Mouse (Mus musculus) Patski (cell line): ENCODE data around the gene Sort1. TPM values are rescaled to one million over a fixed set of nuclear protein-coding genes. Genes with fewer than 3 reads are reported as not detected.
A peak's percentile ranks its signal among the peaks of the same experiment; 100 is the strongest.

Experiments used
- ATAC-seq: fragments of 100-300 bp; one replicate; pipeline ENCODE4 v1.8.0; 2021
- CTCF ChIA-PET: fragments of 350-600 bp; sonication (Branson Sonifier 250); formaldehyde crosslinking; loops from one replicate; lab custom pipeline; 2022; ENCODE audit warnings: inconsistent platforms; lab: Charles Lee
- POLR2A ChIA-PET: fragments of 350-600 bp; sonication (Branson Sonifier 250); formaldehyde crosslinking; loops from one replicate; lab custom pipeline; 2022; ENCODE audit warnings: antibody characterized with exemption, inconsistent platforms; lab: Charles Lee
- DNase-seq: peaks from one replicate; pipeline ENCODE4 v3.0.0-alpha.2; 2011; ENCODE audit warnings: low read depth, low spot score
- H3K27me3 ChIP-seq: fragments of 371-371 bp; one replicate; pipeline ENCODE4 v1.5.1; 2021
- CTCF ChIP-seq: fragments of 100-300 bp; IDR thresholded peaks from one replicate; pipeline ENCODE4 v1.5.1; 2021
- in situ Hi-C: fragments of 300-500 bp; cut with MboI; formaldehyde crosslinking; loops from 3 replicates; pipeline ENCODE4 v1.11.1; 2018; ENCODE audit warnings: low pct_unique_long_range_greater_than_20kb, mixed read lengths
- polyA plus RNA-seq: library from polyadenylated mRNA; unstranded; gene quantifications from one replicate; pipeline ENCODE4 v1.2.3, GENCODE M21; 2021

The Sort1 gene
- polyA plus RNA-seq, 1 experiment from 2014 or later, result 125 TPM

DNA sequence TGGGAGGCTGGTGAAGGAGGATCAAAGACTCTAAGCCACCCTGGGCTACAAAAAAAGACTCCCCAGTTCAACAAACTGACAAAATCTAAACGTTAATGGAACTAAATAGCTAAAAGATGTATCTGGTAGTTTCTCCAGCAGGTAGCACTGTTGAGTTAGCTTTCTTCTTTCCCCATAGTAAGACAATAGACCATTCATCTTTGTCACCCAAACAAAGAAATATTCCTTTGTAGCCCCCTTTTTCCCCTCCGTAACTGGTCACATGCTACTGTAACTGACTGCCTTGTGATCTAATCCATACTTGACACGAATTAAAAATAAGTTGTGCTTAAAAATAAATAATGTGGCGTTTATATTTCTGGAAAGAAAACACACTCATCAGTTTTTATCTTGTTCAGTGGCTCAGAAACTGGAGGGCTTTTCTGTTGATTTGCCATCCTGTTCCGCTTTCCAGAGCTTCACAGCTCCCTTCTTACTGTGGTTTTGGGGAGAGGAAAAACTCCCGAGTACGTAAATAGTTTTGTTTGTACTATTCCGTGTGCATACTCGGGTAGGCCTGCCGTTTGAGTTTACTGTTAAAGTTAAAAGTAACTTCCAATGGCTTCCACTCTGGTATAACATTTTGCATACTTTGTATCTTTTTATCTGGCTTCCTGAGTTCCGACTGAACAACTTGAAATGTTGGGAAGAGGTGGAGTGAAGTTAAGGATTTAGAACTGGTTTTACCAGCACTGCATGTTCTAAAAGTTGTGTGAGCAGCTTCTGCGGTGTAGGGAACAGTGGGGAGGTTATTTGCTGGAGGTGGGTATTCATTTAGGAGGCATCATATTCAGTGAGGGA is 1.3 kb upstream of the Sort1 start:
- CTCF ChIA-PET, result interaction anchor here (0.6 to 7.0 kb wide), 37 partner anchors 9 to 279 kb away, joined by 3 to 100 read pairs (median 6); partner anchors contain the start of genes Mybphl, Psma5 and Psrc1
- DNase-seq (no peak), ATAC-seq (no peak)
- POLR2A ChIA-PET, result interaction anchor here (0.6 to 4.0 kb wide), 8 partner anchors 8 to 107 kb away, joined by 3 to 18 read pairs (median 5); partner anchors contain the start of gene Psrc1
- in situ Hi-C loops, result no loop called here
- peak; percentile 71 for TF ChIP-seq CTCF
- H3K27me3 ChIP-seq, result no peaks in the 10 kb centered on the region

DNA sequence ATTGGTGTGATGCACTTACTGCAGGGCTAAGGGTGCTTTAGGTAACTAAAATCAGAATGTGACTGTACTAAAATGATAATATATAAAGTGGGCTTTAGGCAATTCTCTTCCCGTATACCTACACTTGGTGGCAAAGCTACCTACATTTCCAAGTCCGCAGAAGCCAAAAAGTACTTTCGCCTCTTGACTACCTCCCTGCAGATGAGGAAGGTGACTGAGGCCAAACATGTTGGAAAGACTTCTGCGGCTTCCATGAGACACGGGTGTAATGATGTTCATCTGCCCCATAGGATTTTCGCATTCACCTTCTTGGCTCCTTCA is 681 bp upstream of the Sort1 start:
- in situ Hi-C loops, result no loop called here
- no peaks in the 10 kb centered on the region for H3K27me3 ChIP-seq
- ATAC-seq (peak; percentile 2), DNase-seq (peak; percentile 20)
- CTCF ChIA-PET, result interaction anchor here (0.7 to 7.0 kb wide), 17 partner anchors 9 to 118 kb away, joined by 3 to 100 read pairs (median 7); partner anchors contain the start of genes Psma5 and Psrc1
- POLR2A ChIA-PET, result interaction anchor here (1.2 to 4.0 kb wide), 7 partner anchors 8 to 106 kb away, joined by 3 to 18 read pairs (median 4); partner anchors contain the start of gene Psrc1
- TF ChIP-seq CTCF, result no peak

DNA sequence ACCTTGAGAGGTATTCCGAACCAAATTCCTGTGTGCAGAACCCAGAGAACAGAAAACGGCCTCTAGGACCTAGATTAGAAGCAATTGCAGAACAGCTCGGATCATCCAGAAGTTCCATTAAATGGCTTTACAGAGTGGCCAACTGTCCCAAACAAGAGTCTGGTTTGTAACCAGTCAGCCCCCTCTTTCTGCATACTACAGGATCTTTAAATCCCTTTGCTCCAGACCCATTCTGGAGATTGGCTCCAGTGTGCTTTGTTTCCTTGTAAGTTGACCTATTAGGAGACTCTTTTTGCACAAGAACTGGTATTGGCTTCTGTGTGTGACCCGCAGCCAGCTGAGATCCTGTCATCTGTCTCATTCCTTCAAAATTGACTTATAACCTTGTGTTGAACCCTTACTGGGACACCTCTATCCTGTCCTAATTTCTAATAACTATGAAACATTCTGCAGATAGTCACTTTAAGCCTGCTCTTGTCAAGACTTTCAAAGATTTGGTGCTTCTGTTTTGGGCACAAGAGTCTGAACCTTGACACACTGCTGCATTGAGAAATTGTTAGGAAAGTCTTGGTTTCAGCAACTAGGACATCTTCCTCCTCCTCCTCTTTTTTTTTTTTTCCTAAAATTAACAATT is 1.3 kb downstream of the Sort1 start:
- ChIA-PET POLR2A (interaction anchor here (0.8 to 1.6 kb wide), 2 partner anchors 11 to 65 kb away, joined by 3 read pairs; no protein-coding TSS in a partner anchor), CTCF (interaction anchor here (0.9 to 7.0 kb wide), 2 partner anchors 10 to 103 kb away, joined by 4 to 100 read pairs; no protein-coding TSS in a partner anchor)
- TF ChIP-seq CTCF, result no peak
- no peak for DNase-seq
- ATAC-seq, result no peak
- in situ Hi-C loops, result no loop called here
- no peaks in the 10 kb centered on the region for H3K27me3 ChIP-seq

- ATAC-seq, result no peak
- no peaks in the 10 kb centered on the region for H3K27me3 ChIP-seq
- no peak for TF ChIP-seq CTCF
- no peak for DNase-seq
- ChIA-PET CTCF (no interaction called here), POLR2A (interaction anchor here (0.6 to 0.7 kb wide), 3 partner anchors 19 to 197 kb away, joined by 3 to 8 read pairs (median 3); no protein-coding TSS in a partner anchor)
- in situ Hi-C loops, result no loop called here
These were observed 3.0 kb downstream of the Sort1 start for GRCm38 (mm10) chr3:108286671-108287439.

DNA sequence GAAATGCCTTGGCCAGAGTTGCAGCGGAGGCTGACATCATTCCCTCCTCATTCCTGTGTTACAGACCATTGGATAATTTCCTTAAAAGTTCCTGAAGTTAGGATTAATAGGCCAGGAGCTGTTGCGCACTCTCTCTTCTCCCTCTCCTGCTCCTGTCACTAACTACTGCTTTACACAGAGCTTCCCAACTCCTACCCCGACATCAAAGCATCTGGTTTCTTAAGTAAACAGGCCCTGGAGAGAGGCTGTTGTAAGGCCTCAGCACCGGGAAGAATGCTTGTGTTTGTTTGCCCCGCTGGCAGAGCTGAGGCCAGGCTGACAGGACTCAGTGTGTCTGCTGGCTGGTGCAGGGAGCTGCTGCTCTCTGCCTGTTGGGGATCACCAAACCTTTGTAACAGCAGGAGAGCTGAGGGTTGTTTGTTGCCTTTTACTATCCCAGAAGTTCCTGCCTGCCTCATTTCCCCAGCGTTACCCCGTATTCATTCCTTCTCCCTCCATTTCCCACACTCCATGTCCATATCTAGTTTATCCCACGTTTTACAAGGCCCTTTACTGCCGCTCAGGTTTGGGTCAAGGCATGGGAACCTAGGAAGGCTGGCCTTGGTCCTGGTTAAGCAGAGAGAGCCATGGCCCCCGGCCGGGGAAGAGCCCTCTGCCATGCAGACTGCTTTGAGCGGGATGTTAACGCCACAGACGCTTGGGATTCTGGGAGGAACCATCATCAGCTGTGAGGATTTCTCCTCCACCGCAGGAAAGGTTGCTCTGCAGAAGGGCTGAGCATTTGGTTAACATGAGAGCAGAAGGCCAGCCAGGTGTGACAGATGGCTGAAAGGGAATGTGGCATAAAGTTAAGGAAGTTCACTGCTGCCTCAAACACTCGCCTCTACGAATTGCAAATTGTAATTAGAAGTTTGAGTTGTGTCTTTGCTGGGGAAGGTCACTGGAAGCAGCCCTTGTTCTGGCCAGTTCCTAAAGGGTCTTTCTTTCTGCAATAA is 4.2 kb downstream of the Sort1 start:
- POLR2A ChIA-PET, result interaction anchor here (0.7 kb wide), 1 partner anchor 49 kb away, joined by 3 read pairs; no protein-coding TSS in a partner anchor
- no peak for DNase-seq
- CTCF ChIA-PET, result interaction anchor here (0.8 to 4.4 kb wide), 2 partner anchors 101 to 113 kb away, joined by 3 to 19 read pairs; no protein-coding TSS in a partner anchor
- H3K27me3 ChIP-seq, result no peaks in the 10 kb centered on the region
- in situ Hi-C loops, result no loop called here
- no peak for TF ChIP-seq CTCF
- ATAC-seq, result no peak

DNA sequence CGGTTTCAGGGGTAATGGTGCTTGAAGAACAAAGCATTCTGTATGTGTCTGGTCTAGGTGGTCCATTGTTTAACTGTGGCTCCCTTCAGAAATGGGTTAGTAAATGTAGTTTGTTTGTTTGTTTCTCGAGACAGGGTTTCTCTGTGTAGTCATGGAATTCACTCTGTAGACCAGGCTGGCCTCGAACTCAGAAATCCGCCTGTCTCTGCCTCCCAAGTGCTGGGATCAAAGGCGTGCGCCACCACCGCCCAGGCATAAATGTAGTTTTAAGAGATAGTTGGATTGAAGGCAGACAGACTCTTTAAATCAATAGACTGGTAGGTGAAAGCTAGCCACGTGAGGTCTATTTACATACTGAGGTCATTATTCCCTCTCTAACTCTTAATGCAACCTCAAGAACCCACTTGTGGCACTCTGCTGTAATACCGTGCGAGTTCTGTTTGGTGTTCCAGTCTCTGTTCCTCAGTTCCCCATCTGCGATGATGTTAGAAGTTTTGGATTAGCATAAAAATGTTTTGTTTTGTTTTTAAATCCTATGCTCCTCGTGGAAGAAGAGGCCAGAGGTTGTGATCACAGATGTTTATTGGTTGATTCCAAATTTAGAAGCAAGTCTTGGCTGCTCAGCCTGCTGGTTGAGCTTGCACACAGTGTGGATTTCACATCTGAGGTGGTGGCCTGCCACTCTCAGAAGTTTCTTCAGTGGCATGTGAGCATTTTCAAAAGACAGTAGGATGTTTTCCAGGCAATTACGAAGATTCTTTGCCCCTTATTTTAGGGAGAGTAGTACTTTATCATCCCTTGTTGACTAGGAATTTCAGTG is 5.6 kb downstream of the Sort1 start:
- in situ Hi-C loops, result no loop called here
- POLR2A ChIA-PET, result no interaction called here
- no peak for ATAC-seq

GRCm38 (mm10) chr3:108291036-108291799 is 7.3 kb downstream of the Sort1 start:
- ATAC-seq, result no peak
- CTCF ChIA-PET, result interaction anchor here (0.7 to 4.4 kb wide), 5 partner anchors 9 to 313 kb away, joined by 3 to 19 read pairs (median 4); partner anchors contain the start of gene Psma5
- in situ Hi-C loops, result no loop called here
- no peak for DNase-seq
- no peaks in the 10 kb centered on the region for H3K27me3 ChIP-seq
- no peak for TF ChIP-seq CTCF
- POLR2A ChIA-PET, result interaction anchor here (0.5 kb wide), 1 partner anchor 11 kb away, joined by 3 read pairs; no protein-coding TSS in a partner anchor

More for the DNA sequence above, 5.6 kb downstream of the Sort1 start:
- H3K27me3 ChIP-seq, result no peaks in the 10 kb centered on the region
- DNase-seq, result no peak
- no peak for TF ChIP-seq CTCF
- CTCF ChIA-PET, result interaction anchor here (0.8 to 4.4 kb wide), 2 partner anchors 100 to 112 kb away, joined by 3 to 19 read pairs; no protein-coding TSS in a partner anchor
